Mouse (Mus musculus): ENCODE results near the gene Tmem185b. TPM values are rescaled to one million over a fixed set of nuclear protein-coding genes. Genes with fewer than 3 reads are reported as not detected.

The Tmem185b gene
- polyA plus RNA-seq, 1 experiment: 76.7 TPM

- TF ChIP-seq GATA1 (IDR thresholded peaks at IDR 0.05; ENCODE audit: low read length): no peak
These were observed 18.7 kb downstream of the Tmem185b start for GRCm38 (mm10) chr1:119544611-119545155.

GRCm38 (mm10) chr1:119545164-119545563 is 19.2 kb downstream of the Tmem185b start:
- TF ChIP-seq GATA1 (IDR thresholded peaks at IDR 0.05; ENCODE audit: low read length): no peak

- TF ChIP-seq GATA1 (IDR thresholded peaks at IDR 0.05; ENCODE audit: low read length): no peak
These were observed 19.7 kb downstream of the Tmem185b start for GRCm38 (mm10) chr1:119545671-119546070.

GRCm38 (mm10) chr1:119546490-119546889 is 20.5 kb downstream of the Tmem185b start:
- no peak for TF ChIP-seq GATA1 (IDR thresholded peaks at IDR 0.05; ENCODE audit: low read length)

- no peak for TF ChIP-seq GATA1 (IDR thresholded peaks at IDR 0.05; ENCODE audit: low read length)
These were observed 22.8 kb downstream of the Tmem185b start for GRCm38 (mm10) chr1:119548668-119549326.

- no peak for TF ChIP-seq GATA1 (IDR thresholded peaks at IDR 0.05; ENCODE audit: low read length)
These were observed 23.3 kb downstream of the Tmem185b start for GRCm38 (mm10) chr1:119549327-119549689.

GRCm38 (mm10) chr1:119550064-119550463 is 24.1 kb downstream of the Tmem185b start:
- TF ChIP-seq GATA1 (IDR thresholded peaks at IDR 0.05; ENCODE audit: low read length): no peak

GRCm38 (mm10) chr1:119551651-119552050 is 25.7 kb downstream of the Tmem185b start:
- TF ChIP-seq GATA1 (IDR thresholded peaks at IDR 0.05; ENCODE audit: low read length): no peak

- TF ChIP-seq GATA1 (IDR thresholded peaks at IDR 0.05; ENCODE audit: low read length): no peak
These were observed 29.7 kb downstream of the Tmem185b start for GRCm38 (mm10) chr1:119555651-119556050.

GRCm38 (mm10) chr1:119557641-119558395 is 31.9 kb downstream of the Tmem185b start:
- no peak for TF ChIP-seq GATA1 (IDR thresholded peaks at IDR 0.05; ENCODE audit: low read length)

- TF ChIP-seq GATA1 (IDR thresholded peaks at IDR 0.05; ENCODE audit: low read length): no peak
These were observed 39.6 kb downstream of the Tmem185b start for GRCm38 (mm10) chr1:119565531-119565930.

GRCm38 (mm10) chr1:119570134-119570533 is 44.2 kb downstream of the Tmem185b start:
- no peak for TF ChIP-seq GATA1 (IDR thresholded peaks at IDR 0.05; ENCODE audit: low read length)

Other genes with a start within 250 kb of the Tmem185b start
- not detected in 2 replicates for gene Inhbb, start 103.9 kb upstream of the Tmem185b start, polyA plus RNA-seq (2012)
- gene Ralb, start 21.4 kb upstream of the Tmem185b start, polyA plus RNA-seq (2012): 50.3 and 55.2 TPM in 2 replicates
- gene Epb41l5, start 122.8 kb downstream of the Tmem185b start, polyA plus RNA-seq (2012): 4.9 and 6.3 TPM in 2 replicates

All from G1E-ER4 (cell line).